Mouse (Mus musculus) liver, embryonic 16.5 days (tissue): ENCODE data around the gene Shisa9. TPM values are rescaled to one million over a fixed set of nuclear protein-coding genes. Genes with fewer than 3 reads are reported as not detected.

Experiments
- ATAC-seq: fragments of 200-750 bp; cut with Nextera tagmentation; 2 replicates; pipeline ENCODE4 v1.8.0; 2017; ENCODE audit warnings: low read depth, mild to moderate bottlenecking, moderate number of reproducible peaks, moderate library complexity
- H3K27ac ChIP-seq: fragments of 300-500 bp; sonication (generic); 2 replicates; pipeline ENCODE4 v1.5.1; 2014; ENCODE audit warnings: mild to moderate bottlenecking, low read length
- H3K27me3 ChIP-seq: fragments of 300-500 bp; sonication (generic); 2 replicates; pipeline ENCODE4 v1.6.1; 2014; ENCODE audit warnings: low read depth, low read length, mixed read lengths; ENCODE audit not compliant: control insufficient read depth, insufficient read depth
- H3K36me3 ChIP-seq: fragments of 300-500 bp; sonication (generic); 2 replicates; pipeline ENCODE4 v1.6.1; 2014; ENCODE audit warnings: mild to moderate bottlenecking; ENCODE audit not compliant: control insufficient read depth, insufficient read depth
- H3K4me1 ChIP-seq: fragments of 300-500 bp; sonication (generic); 2 replicates; pipeline ENCODE4 v1.6.1; 2014; ENCODE audit warnings: low read depth, low read length, mixed read lengths; ENCODE audit not compliant: control insufficient read depth
- H3K4me2 ChIP-seq: fragments of 300-500 bp; sonication (generic); 2 replicates; pipeline ENCODE4 v1.6.1; 2014; ENCODE audit warnings: low read depth, low read length, mixed read lengths
- H3K4me3 ChIP-seq: fragments of 300-500 bp; sonication (generic); 2 replicates; pipeline ENCODE4 v1.5.1; 2014; ENCODE audit warnings: low read depth, mild to moderate bottlenecking, low read length
- H3K9ac ChIP-seq: fragments of 300-500 bp; sonication (generic); 2 replicates; pipeline ENCODE4 v1.6.1; 2014; ENCODE audit warnings: low read depth, low read length
- H3K9me3 ChIP-seq: fragments of 300-500 bp; sonication (generic); replicated peaks from 2 replicates; pipeline ENCODE4 v1.6.1; 2016; ENCODE audit warnings: low read length; ENCODE audit not compliant: control insufficient read depth
- WGBS: fragments of 180-500 bp; shearing (Covaris S2); extraction: QIAGEN DNeasy Blood & Tissue Kit; methylation state at CpG from one replicate; pipeline ENCODE4 v1.1.7; 2014; ENCODE audit not compliant: insufficient replicate concordance; 5-methylcytosine and 5-hydroxymethylcytosine counted together
- polyA plus RNA-seq: library from polyadenylated mRNA; unstranded; fragments of >200 nt; fragmentation: Nextera tagmentation; extraction: Ambion mirVana; gene quantifications from 2 replicates; pipeline ENCODE4 v1.2.1, GENCODE M21; 2015

Shisa9 gene
- polyA plus RNA-seq, 1 experiment from 2014 or later: 0.22 TPM

GRCm38 (mm10) chr16:12197611-12198010 is 213.7 kb downstream of the Shisa9 start:
- Histone ChIP-seq H3K9me3 (no peaks in the 10 kb centered on the region), H3K9ac (no peak overlapping the region), H3K4me2 (no peak overlapping the region), H3K4me1 (no peaks in the 10 kb centered on the region), H3K27me3 (no peaks in the 10 kb centered on the region), H3K36me3 (no peaks in the 10 kb centered on the region), H3K4me3 (no peak overlapping the region), H3K27ac (no peak overlapping the region)
- ATAC-seq: no peak
- 44% methylated on average over 5 of the region's 5 CpGs for WGBS

GRCm38 (mm10) chr16:12201216-12201615 is 217.3 kb downstream of the Shisa9 start:
- Histone ChIP-seq H3K36me3 (no peaks in the 10 kb centered on the region), H3K4me1 (no peaks in the 10 kb centered on the region), H3K9me3 (no peaks in the 10 kb centered on the region), H3K4me3 (no peak overlapping the region), H3K27me3 (no peaks in the 10 kb centered on the region), H3K9ac (no peak overlapping the region), H3K27ac (no peak overlapping the region), H3K4me2 (no peak overlapping the region)
- ATAC-seq: no peak
- 22% methylated on average over 3 of the region's 3 CpGs for WGBS

- Histone ChIP-seq H3K27me3 (no peaks in the 10 kb centered on the region), H3K4me2 (no peak overlapping the region), H3K4me1 (no peaks in the 10 kb centered on the region), H3K9me3 (no peaks in the 10 kb centered on the region), H3K9ac (no peak overlapping the region), H3K4me3 (no peak overlapping the region), H3K27ac (no peak overlapping the region), H3K36me3 (no peaks in the 10 kb centered on the region)
- ATAC-seq: no peak
- 46% methylated on average over 3 of the region's 3 CpGs for WGBS
These were observed 218.2 kb downstream of the Shisa9 start for GRCm38 (mm10) chr16:12202151-12202550.

- Histone ChIP-seq H3K9ac (no peak overlapping the region), H3K9me3 (no peaks in the 10 kb centered on the region), H3K27ac (no peak overlapping the region), H3K4me3 (no peak overlapping the region), H3K4me2 (no peak overlapping the region), H3K4me1 (no peaks in the 10 kb centered on the region), H3K36me3 (no peaks in the 10 kb centered on the region), H3K27me3 (no peaks in the 10 kb centered on the region)
- ATAC-seq: no peak
- WGBS: 39% methylated on average over 2 of the region's 2 CpGs
These were observed 219.1 kb downstream of the Shisa9 start for GRCm38 (mm10) chr16:12203055-12203454.

- Histone ChIP-seq H3K36me3 (no peaks in the 10 kb centered on the region), H3K27me3 (no peaks in the 10 kb centered on the region), H3K9me3 (no peaks in the 10 kb centered on the region), H3K9ac (no peak overlapping the region), H3K4me1 (no peaks in the 10 kb centered on the region), H3K4me3 (no peak overlapping the region), H3K4me2 (no peak overlapping the region), H3K27ac (no peak overlapping the region)
- 61% methylated on average over 2 of the region's 2 CpGs for whole genome bisulfite sequencing
- peak; percentile 72 for ATAC-seq
These were observed 220.5 kb downstream of the Shisa9 start for GRCm38 (mm10) chr16:12204423-12204822.

- Histone ChIP-seq H3K4me2 (no peak overlapping the region), H3K9ac (no peak overlapping the region), H3K27me3 (no peaks in the 10 kb centered on the region), H3K9me3 (no peaks in the 10 kb centered on the region), H3K4me1 (no peaks in the 10 kb centered on the region), H3K4me3 (no peak overlapping the region), H3K27ac (no peak overlapping the region), H3K36me3 (no peaks in the 10 kb centered on the region)
- no peak for ATAC-seq
- 33% methylated on average over 1 of the region's 1 CpGs for WGBS
These were observed 222.6 kb downstream of the Shisa9 start for GRCm38 (mm10) chr16:12206421-12206950.

- no peaks in the 10 kb centered on the region for H3K36me3 ChIP-seq
- H3K4me1 ChIP-seq: no peaks in the 10 kb centered on the region
- no peak overlapping the region for H3K9ac ChIP-seq
- no peak for ATAC-seq
- no peak overlapping the region for H3K27ac ChIP-seq
- WGBS: 44% methylated on average over 2 of the region's 2 CpGs
- H3K4me3 ChIP-seq: no peak overlapping the region
- no peaks in the 10 kb centered on the region for H3K27me3 ChIP-seq
- no peaks in the 10 kb centered on the region for H3K9me3 ChIP-seq
- no peak overlapping the region for H3K4me2 ChIP-seq
These were observed 223.0 kb downstream of the Shisa9 start for GRCm38 (mm10) chr16:12206951-12207350.

GRCm38 (mm10) chr16:12209355-12209754 is 225.4 kb downstream of the Shisa9 start:
- WGBS: 46% methylated on average over 1 of the region's 1 CpGs
- Histone ChIP-seq H3K4me1 (no peaks in the 10 kb centered on the region), H3K9me3 (no peaks in the 10 kb centered on the region), H3K4me3 (no peak overlapping the region), H3K4me2 (no peak overlapping the region), H3K36me3 (no peaks in the 10 kb centered on the region), H3K27ac (no peak overlapping the region), H3K27me3 (no peaks in the 10 kb centered on the region), H3K9ac (no peak overlapping the region)
- peak; percentile 43; the same call in 1 of the 2 replicates for ATAC-seq

- Histone ChIP-seq H3K4me2 (no peak overlapping the region), H3K9ac (no peak overlapping the region), H3K27ac (no peak overlapping the region), H3K4me3 (no peak overlapping the region), H3K36me3 (no peaks in the 10 kb centered on the region), H3K27me3 (no peaks in the 10 kb centered on the region), H3K4me1 (no peaks in the 10 kb centered on the region), H3K9me3 (no peaks in the 10 kb centered on the region)
- WGBS: 60% methylated on average over 2 of the region's 2 CpGs
- ATAC-seq: no peak
These were observed 225.9 kb downstream of the Shisa9 start for GRCm38 (mm10) chr16:12209819-12210218.
